Mouse (Mus musculus) cerebral cortex, adult 2 months (tissue): ENCODE measurements around the gene Hcls1.

Experiments
- WGBS: fragments of 180-500 bp; shearing (Covaris S2); methylation state at CpG from one replicate; pipeline ENCODE4 v1.1.7; 2018; 5-methylcytosine and 5-hydroxymethylcytosine counted together

Hcls1 gene

DNA sequence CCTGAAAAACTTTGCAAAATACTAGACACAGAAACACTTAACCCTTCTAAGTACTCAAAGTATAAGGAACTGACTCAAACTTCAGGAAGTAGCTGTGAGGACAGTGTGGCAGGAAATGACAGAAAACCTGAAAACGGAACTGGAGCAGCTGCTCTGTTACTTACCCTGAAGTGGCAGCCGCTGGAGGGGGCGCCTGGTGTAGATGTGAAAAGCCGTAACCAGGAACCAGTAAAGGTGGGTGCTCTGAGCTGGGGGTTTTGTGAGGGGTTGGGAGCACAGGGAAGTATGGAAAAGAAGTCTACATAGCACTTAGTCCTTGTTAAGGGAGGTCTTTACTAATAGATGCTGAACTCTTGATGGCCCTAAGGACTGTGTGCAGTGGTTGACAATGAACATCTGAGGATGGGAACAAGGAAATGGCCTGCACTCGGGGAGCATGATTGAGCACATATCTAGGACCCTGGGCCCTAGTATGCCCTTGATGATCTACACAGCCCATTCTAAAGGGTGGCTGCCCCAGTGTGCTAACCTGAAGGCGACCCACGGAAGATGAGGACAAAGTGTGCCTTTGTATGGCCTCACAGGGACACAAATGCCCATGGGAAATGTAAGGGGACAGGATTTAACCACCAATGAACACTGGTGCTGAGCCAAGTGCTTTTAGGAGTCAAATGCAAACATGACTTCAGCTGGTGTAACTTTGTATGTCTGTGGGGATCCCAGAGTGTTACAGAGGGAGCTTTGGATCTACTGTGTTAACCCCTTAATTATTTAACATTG is at the start of gene Hcls1:
Hcls1 (plus strand) TSS at position 143 of the 780 bp plus-strand sequence.
- WGBS, result 64% methylated on average over 7 of the region's 7 CpGs

DNA sequence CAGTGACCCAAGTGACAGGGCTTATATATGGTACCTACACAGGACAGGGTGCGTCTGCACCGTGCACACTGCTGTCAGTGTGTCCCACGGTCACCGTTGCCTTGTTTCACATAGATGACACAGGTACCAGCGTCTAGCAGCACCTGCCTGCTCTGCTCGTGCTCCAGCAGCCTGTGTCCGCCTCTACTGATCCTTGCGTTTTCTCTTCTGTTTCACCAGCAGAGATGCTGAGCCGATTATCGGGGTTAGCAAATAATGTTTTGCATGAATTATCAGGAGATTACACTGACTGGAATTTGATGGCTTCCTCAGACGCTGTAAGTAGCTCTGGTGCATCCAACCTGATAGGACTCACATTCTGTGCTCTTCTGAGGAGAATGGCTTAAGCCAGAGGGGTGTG is 48.9 kb upstream of the Hcls1 start:
- WGBS, result 97% methylated on average over 11 of the region's 11 CpGs

DNA sequence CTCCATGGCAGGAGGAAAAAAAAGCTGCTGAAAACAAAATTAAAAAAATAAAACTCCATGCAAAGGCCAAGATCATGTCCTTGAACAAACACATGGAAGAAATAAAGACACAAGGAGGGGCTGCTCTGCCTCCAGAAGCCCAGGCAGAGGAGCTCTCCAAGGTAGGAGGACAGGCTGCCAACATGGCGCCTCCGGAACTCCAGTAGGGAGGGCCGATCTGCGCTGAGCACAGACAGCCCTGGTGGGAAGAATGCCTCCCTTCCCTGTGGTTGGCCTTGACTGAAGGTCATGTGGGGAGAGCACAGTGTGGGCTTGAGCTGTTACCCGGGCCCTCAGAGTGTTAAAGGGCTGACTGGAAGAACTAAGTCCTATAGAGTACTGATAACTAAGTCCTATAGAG is 47.2 kb upstream of the Hcls1 start:
- WGBS, result 71% methylated on average over 5 of the region's 5 CpGs

DNA sequence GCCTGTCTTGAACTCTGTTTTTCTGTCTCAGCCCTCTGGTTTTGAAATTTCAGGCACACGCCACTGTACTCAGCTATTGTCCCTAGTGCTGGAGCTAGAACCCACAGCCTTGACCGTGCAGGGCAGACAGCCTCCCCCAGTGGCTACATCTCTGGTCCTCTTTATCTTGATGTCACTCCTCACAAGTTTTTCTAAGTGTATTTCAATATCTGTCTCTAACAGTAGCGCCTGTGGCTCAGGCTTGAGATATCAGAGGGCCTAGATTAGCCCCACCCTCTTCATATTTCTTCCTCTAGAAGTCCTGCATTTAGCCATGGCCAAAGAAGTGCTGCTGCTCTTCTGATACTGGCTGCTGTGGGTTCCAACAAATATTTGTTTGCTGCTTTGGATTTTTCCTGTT is 44.2 kb upstream of the Hcls1 start:
- 92% methylated on average over 3 of the region's 3 CpGs for WGBS

DNA sequence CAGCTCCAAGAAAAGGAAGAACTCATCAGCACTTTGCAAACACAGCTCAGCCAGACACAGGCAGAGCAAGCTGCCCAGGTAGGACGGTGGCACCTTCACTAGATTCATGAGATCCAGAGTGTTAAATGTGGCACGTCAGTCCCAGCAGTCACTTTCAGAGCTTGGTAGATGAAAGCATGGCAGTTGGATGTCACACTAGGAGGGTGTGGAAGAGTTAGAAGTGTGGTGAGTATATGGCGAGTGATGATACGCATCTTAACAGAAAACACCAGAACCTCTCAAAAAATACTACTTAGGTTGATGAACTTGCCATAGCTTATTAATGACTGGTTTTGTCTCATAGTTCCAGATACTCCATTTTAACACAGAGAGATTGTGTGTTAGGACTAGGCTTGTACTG is 43.4 kb upstream of the Hcls1 start:
- 98% methylated on average over 4 of the region's 4 CpGs for WGBS

DNA sequence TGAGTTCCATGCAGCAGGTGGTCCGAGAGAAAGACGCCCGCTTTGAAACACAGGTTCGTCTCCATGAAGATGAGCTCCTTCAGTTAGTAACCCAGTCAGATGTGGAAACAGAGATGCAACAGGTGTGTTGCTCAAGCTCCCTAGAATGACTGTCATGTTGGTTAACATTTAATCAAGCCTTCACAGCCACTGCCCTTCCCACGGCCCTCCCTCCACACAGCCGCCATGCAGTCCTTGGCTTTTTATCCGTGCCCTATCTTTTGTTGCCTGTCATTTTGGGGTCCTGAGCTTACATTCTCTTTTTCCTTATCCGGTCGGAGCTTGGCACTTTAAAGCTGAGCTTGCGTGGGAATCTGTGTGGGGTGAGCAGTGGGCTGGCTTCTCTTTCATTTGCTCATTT is 41.5 kb upstream of the Hcls1 start:
- 92% methylated on average over 10 of the region's 10 CpGs for WGBS

DNA sequence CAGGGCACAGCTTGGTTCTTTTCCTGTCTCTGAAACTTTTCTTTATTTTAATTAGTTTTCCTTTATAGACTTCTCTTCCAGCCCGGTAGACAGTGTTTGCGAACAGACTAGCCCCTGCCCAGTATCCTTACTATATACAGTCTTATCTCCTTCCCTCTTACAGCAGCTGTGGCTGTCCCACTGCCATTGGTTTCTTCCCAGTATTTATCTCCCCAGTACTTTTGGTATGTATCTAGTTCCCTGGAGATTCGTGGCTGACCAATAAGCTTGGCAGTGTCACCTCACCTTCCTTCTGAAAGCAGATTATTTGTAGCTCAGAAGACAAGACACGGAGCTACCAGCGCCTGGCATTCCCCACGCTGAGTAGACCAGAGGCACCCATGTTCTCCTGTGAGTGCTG is 38.1 kb upstream of the Hcls1 start:
- 93% methylated on average over 6 of the region's 6 CpGs for WGBS

DNA sequence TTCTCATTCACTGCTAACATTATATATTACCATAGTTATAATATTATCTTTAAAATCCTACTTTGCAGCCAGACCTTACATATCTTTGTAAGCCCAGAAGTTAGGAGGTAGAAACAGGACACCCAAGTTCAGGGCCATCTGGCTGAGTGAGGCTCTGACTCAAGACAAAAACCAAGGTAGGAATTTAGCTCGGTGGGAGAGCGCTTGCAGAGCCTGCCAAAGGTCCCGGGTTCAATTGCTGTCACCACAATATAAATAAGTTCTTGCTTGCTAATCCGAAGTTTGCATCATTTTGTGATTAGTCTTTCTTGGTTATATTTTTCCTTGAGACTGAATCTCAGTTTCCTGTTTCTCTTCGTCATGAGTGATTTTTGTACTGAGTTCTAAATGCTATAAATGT is 31.6 kb upstream of the Hcls1 start:
- 89% methylated on average over 5 of the region's 5 CpGs for WGBS

DNA sequence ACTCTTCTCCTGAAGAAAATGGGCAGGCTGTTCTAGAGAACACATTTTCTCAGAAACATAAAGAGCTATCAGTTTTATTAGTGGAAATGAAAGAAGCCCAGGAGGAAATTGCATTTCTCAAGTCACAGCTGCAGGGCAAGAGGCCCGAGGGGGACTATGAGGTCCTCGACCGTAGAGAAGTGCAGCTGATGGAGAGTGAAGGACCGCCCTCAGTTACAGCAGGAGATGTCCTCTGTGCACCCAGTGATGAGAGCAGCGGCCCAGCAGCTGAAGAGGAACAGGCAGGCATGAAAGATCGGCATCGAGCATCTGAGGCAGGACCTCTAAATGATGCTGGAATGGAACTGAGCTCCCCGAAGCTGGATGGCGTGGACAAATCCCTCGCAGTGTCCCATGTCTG is 22.9 kb upstream of the Hcls1 start:
- WGBS, result 84% methylated on average over 10 of the region's 10 CpGs

DNA sequence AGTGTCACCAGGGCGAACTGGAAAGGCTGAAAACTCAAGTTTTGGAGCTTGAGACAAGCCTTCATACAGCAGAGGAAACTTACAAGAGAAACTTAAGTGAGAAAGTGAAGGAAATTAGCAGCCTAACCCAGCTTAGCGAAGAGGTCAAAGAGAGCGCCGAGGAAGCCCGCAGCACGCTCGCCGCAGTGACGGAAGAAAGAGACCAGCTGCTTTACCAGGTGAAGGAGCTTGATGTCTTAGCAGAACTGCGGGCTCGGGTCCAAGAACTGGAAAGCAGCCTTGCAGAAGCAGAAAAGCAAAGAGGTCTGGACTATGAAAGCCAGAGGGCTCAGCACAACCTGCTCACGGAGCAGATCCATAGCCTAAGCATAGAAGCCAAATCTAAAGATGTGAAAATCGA is 22.5 kb upstream of the Hcls1 start:
- 86% methylated on average over 13 of the region's 13 CpGs for WGBS

DNA sequence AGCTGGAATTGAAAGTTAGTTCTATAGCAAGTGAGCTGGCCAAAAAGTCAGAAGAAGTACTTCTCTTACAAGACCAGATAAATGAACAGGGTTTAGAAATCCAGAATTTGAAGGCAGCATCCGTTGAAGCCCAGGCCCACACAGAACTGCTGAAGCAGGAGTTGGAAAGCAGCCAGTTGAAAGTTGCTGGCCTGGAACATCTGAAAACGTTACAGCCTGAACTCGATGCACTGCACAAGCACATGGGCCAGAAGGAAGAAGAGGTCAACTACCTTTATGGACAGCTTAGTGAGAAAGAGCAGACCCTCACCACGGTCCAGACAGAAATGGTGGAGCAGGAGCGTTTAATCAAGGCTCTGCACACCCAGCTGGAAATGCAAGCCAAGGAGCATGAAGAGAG is 20.6 kb upstream of the Hcls1 start:
- WGBS, result 50% methylated on average over 5 of the region's 5 CpGs

DNA sequence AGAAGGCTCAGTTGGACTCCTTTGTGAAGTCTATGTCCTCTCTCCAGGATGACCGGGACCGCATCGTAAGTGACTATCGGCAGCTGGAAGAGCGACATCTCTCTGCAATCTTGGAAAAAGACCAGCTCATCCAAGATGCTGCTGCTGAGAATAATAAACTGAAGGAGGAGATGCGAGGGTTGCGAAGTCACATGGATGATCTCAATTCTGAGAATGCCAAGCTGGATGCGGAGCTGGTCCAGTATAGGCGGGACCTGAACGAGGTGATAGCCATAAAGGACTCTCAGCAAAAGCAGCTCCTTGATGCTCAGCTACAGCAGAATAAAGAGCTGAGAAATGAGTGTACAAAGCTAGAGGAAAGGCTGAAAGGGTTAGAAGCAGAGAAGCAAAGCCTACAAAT is 16.3 kb upstream of the Hcls1 start:
- 49% methylated on average over 10 of the region's 10 CpGs for WGBS

DNA sequence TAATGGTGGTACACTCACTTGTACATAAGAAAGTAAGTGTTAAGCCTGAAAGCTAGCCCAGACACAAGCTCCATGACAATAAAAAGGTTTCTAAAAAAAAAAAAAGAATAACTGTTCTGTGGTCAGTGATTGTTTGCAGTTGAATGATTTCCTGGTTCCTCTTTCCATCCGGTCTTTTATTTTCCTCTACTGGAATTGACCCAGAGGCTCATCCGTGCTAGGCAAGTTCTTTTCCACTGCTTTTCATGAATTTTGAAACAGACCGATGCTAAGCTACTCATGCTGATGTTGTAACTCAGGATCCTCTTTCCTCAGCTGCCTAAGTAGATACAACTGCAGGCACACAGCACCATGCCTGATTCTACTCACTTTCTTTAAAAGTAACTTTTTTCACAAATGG is 14.4 kb upstream of the Hcls1 start:
- 53% methylated on average over 3 of the region's 3 CpGs for WGBS

DNA sequence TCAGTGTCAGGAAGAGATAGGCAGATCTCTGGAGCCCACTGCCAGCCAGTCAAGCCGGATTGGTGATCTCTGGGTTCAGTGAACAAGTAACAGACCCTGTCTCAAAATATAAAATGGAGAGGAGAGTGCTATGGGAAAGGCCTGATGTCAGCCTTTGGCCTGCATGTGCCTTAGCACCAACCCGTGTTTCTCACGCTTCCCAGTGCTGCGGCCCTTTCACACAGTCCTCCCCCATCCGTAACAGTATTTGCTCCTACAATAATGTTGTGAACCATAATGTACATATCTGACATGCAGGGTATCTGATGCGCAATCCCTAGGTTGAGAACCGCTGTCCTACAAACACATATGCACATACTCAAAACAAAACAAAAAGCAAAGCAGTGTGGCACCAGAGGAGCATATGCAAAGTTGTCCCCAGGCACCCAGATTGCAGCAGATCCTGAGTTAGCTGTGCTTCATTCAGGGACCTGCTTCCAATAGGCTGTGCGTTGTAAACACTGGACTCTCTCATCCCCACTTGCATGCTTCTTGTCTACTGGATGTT is 13.6 kb upstream of the Hcls1 start:
- 89% methylated on average over 8 of the region's 8 CpGs for WGBS

DNA sequence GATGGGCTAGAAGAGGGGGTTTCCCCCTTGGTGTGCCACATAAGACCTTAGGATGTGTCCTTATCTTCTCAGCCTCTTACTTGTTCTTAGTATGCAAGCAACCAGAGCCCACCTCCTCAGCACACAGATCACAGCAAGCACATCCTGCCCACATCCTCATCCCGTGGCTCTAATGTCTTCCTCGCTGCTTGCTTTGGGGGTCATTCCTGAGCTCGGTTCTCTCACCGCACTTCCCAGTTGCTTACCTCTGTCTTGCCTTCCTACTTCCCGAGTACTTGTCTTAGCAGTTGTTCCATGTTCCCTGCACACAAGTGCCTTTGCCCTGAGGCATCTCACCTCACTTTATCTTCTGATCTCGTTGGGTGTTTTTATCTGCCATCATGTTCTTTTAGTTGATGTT is 12.8 kb upstream of the Hcls1 start:
- 80% methylated on average over 6 of the region's 6 CpGs for WGBS

DNA sequence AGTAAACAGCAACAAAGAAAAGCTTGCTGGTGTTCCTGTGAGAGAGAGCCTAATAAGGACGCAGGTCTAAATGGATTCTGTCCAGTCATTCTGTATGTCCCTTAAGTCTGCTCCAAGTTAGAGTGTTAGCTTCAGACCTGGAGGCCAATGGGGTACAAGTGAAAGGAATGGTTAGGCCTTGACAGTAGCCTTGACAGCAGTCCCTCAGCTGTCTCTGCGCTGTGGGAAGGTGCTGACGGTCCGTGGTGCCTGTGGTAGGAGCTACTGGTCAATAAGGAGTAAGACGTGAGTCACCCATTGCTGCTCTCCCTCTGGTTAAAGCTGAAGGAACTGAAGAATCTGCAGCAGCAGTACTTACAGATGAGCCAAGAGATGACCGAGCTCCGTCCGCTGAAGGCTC is 10.5 kb upstream of the Hcls1 start:
- WGBS, result 92% methylated on average over 8 of the region's 8 CpGs

DNA sequence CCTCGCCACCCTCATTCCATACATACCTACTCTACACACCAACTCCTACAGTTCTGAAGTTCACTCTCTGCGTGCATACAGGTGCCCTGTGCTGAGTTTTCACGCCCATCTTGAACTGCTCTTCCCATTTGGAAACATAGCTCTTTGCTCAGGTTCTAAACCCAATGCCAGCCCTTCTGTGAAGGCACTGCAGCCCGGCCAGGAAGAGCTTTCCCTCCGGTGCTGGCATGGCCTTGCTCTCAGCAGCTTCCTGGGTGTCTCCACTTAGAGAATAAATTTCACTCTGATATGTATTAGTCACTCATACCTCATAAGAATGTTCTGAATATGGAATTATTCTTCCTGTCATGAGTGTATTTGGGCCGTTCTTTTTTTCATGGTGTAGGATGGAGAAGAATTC is 9.4 kb upstream of the Hcls1 start:
- WGBS, result 78% methylated on average over 6 of the region's 6 CpGs

DNA sequence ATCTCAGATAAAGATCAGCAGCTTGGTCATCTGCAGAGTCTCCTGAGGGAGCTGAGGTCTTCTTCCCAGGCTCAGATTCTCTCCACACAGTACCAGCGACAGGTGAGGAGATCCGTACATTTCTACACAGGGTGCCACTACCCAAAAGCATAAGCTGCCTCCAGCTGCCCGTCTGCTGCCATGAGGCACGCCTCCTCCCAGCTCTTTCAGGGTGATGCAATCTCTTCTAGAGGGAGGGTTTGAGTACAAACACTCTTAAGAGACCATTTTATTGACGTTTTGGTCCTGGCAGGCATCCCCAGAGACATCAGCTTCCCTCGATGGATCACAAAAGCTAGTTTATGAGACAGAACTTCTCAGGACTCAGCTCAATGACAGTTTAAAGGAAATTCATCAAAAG is 9.0 kb upstream of the Hcls1 start:
- 45% methylated on average over 6 of the region's 6 CpGs for WGBS

DNA sequence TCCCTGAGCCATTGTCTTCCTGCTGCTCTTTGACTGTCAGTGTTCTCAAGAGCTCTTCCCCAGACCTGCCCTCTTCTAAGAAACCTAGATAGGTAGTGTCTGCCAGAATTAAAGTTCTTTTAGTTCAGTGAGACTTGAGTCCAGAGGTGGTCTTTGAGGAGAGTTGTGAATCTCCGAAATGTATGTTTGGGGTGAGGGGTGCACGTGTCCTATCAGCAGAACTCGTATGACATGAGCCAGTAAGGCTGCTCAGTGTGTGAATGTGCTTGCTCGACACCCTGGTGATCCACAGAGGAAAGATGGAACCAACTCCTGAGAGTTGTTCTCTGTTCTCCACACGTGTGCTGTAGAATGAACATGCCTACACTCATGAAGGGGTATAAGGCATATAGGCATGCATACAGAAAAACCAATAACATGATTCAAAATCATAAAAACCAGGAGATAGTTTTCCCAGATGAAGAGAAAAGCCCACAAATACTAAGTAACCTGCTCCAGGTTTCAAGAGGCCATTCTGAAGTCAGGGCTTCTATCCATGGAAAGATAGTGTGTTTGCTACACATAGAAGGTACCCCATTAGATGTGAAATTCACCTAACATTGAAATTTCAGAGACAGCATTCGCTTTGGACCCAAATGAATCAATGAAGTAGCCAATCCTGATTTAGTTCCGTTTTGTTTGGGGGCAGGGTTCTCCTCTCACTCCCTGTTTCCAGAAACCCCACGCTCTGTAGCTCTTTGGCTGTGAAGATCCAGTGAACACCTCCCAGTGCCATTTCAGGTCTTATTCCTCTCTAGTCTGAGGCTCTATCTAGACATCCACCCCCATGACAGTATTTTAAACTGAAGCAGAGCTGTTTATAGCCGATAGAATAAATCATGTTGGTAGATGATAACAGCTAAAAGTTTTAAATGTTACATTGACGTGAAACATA is 8.0 kb upstream of the Hcls1 start:
- WGBS, result 70% methylated on average over 10 of the region's 10 CpGs

DNA sequence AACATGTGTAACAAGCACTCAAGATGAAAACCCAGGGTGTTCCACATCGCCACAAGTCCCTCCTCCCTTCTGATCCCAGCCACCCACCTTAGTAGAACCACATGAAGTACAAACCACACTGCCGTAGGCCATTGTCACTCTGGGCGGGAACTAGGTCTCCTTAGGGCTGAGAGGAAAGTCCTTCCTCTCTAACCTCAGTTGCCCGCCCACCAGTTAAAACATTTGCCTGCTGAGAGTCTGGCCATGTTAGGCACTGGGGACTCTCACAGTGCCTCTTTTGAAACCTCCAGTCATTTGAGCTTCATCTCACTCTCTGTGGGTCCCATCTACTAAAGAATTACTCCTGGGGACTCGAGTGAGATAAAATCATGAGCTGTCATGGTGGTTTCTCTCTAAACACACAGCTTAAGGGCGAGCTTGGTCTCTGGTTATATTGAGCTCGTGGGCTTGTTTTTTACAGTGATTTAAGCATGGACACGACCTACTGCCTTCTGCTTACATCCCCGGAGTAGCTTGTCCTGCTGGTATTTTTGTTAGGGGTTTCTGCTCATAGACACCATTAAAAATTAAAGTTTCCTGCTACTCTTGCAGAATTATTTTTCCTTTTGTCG is 7.2 kb upstream of the Hcls1 start:
- WGBS, result 75% methylated on average over 10 of the region's 10 CpGs

DNA sequence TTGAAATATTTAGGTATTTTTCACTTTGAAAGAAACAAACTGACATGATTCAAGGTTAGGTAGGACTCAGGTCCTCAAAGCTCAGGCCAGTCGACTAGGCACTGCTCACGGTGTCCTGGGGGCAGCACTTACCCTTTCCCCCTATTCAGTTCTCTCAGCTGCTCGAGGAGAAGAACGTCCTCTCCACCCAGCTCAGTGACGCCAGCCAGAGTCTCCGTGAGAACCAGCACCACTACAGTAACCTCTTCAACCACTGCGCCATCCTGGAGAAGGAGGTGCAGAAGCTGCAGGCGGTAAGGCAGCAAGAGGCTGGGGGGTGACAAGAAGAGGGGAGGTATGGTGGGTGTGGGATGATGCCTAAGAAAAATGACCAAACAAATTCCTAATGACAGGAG is 6.7 kb upstream of the Hcls1 start:
- 90% methylated on average over 8 of the region's 8 CpGs for whole genome bisulfite sequencing

DNA sequence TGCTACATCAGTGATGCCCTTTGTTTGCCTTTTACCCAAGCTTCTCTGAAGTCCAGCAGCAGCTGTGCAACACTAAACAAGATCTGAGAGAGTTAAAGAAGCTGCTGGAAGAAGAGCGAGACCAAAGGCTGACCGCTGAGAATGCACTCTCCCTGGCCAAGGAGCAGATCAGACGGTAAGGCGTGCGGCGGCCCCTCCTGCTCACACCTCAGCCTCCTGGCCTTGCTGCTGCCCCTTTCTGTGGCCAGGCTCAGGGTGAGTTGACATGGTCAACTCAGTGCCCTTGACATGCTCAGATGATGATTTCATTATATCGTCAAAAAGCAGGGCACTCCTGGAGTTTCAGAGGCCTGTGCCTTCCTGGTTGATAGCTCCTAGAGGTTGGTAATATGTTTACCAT is 5.6 kb upstream of the Hcls1 start:
- 93% methylated on average over 7 of the region's 7 CpGs for WGBS
